Mouse (Mus musculus) liver, embryonic 14.5 days (tissue): Measurements from ENCODE around the gene Ankrd9.

ENCODE experiments used
- CTCF ChIP-seq: IDR thresholded peaks from 2 replicates; pipeline ENCODE4 v1.5.1; 2016; ENCODE audit warnings: antibody characterized with exemption, low read depth, control low read depth
- EP300 ChIP-seq: IDR thresholded peaks from 2 replicates; pipeline ENCODE4 v1.6.1; 2016; ENCODE audit warnings: antibody characterized with exemption, low read depth

GRCm38 (mm10) chr12:110952628-110953385, 26.0 kb downstream of the Ankrd9 start:
- TF ChIP-seq CTCF, result no peak
- no peak for TF ChIP-seq EP300
